Mouse (Mus musculus) T-helper 1 cell (primary cell): ENCODE measurements around the gene Emg1.

ENCODE experiments used
- in situ Hi-C: fragments of 300-600 bp; cut with MboI, MseI; formaldehyde crosslinking; loops from one replicate; pipeline ENCODE4 v1.15.1; 2025; ENCODE audit warnings: high pct_unique_total_duplicates

Emg1 gene

DNA sequence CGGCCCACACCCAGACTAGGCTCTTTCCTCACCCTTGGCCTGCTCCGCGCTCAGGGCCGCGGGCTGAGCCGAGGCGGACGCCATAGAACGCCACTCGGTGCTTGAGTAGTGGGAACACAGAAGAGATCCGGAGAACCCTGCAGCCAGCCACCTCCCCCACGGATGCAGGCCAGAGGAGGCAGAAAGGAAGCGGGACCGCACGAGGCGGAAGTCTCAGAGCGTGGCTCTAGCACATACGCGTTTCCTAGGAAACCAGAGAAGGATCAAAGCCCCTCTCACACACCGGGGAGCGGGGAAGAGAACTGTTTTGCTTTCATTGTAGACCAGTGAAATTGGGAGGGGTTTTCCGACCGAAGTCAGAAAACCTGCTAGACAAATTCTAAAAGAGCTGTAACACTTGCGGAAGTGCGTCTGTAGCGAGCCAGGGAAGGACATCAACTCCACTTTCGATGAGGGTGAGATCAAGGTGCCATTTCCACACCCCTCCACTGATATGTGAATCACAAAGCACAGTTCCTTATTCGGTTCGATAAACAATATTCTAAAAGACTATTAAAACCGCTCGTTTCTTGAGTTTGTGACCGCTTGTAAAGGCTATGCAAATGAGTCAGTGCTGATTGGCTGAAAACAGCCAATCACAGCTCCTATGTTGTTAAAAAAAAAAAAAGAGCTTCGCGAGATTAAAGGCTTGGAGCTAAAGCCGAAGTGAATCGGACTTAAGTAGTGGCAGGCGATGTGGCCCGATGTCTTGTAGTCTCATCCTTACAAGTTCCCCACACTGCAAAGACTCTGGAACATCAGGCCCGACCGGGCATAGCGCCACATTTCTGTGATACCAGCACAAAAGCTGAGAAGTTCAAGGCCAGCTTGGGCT lies 29.1 kb upstream of the Emg1 start, which contains the start of gene Grcc10:
TSS of gene Grcc10 (minus strand) at position 487 of the 874 bp plus-strand sequence.
- in situ Hi-C loops = no loop called here

GRCm38 (mm10) chr6:124740211-124740887 lies 28.4 kb upstream of the Emg1 start:
- in situ Hi-C loops = no loop called here

GRCm38 (mm10) chr6:124739231-124739796 lies 27.3 kb upstream of the Emg1 start:
- in situ Hi-C loops = no loop called here

- in situ Hi-C loops = no loop called here
Observed at GRCm38 (mm10) chr6:124738511-124739023, 26.6 kb upstream of the Emg1 start, which contains the start of gene Ptpn6. Ptpn6 (minus strand) TSS chr6:124738714.

- in situ Hi-C loops = no loop called here
Observed at GRCm38 (mm10) chr6:124737040-124737439, 25.1 kb upstream of the Emg1 start.

- in situ Hi-C loops = no loop called here
Observed at GRCm38 (mm10) chr6:124734417-124734816, 22.4 kb upstream of the Emg1 start.

GRCm38 (mm10) chr6:124732476-124733370 lies 20.7 kb upstream of the Emg1 start:
- in situ Hi-C loops = no loop called here

DNA sequence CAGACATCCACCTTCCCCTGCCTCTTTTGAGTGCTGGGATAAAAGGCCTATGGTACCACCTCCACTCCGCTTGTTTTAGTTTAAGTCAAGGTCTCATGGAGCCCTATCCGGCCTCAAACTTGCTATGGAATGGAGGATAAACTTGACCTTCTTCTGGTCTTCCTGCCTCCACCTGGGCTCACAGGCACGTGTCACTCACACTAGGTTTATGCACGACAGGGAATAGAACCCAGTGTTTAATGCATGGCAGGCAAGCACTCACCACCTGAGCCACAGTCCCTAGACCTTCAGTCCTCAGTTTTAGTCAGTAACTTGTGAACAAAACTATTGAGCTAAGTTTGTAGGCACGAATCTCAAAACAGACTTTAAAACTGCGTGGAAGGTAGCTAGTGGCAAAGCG lies 19.1 kb upstream of the Emg1 start:
- in situ Hi-C loops = no loop called here

DNA sequence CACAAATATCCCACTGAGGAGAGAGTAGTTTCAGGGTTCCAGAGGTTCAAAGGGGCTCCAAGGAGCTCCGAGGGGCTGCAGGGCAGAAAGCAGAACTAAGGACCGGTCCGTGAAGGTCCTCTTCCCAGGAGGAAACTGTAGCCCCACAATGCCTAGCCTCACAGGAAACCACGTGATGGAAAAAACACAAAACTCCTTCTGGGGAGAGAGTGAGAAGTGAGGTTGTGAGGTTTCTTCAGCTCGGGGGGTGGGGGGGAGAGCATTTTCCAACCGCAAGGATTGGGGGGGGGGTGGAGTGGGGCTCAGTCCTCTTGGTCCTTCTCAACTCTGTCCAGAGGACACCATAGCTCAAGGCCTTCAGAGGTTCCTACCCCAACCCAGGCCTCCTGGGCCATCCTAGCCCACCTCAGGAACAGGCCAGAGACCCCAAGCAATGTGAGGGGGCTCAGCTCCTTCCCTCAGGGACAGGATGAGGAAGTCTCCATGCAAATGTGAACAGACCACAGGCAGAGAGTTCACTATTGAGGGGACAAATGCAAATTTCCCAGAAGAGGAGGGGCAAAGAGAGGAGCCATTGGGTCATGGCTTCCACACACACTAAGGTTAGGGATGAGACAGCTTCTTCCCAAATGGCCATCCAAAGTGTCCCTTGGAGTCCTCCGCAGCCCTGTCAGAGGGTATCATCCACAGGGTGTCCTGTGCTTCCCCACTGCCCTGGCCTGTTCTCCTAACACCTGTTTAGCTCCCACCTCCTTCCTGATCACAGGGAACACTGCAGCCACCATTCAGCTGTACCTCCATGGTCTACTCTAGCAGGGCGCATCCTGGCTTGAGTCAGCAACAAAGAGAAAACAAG lies 18.1 kb upstream of the Emg1 start:
- in situ Hi-C loops = no loop called here

DNA sequence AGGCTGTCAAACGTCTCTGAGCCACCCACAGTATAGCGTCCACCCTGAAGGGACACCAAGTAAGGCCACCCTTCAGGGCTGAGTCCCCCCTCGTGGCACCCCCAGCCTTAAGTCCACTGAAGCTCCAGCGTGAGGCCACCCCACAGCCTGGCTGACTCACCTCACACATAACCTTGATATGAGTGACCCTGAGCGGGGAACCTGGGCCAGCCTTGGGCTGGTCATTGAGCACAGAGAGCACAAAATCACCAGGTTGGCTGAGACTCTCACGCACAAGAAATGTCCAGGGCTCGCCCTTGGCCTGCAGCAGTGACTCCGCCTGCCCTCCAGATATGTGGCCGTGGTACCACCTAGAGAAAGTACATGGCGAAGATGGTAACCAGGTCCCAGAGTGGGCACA lies 16.6 kb upstream of the Emg1 start:
- in situ Hi-C loops = no loop called here

GRCm38 (mm10) chr6:124724472-124724871 lies 12.5 kb upstream of the Emg1 start:
- in situ Hi-C loops = loop anchor here (25.0 kb wide), 1 partner anchor 1912 kb away; the partner anchor contains the start of genes Foxj2 and Slc2a3

- in situ Hi-C loops = loop anchor here (25.0 kb wide), 1 partner anchor 1911 kb away; the partner anchor contains the start of genes Foxj2 and Slc2a3
Observed at GRCm38 (mm10) chr6:124723541-124723940, 11.6 kb upstream of the Emg1 start.

DNA sequence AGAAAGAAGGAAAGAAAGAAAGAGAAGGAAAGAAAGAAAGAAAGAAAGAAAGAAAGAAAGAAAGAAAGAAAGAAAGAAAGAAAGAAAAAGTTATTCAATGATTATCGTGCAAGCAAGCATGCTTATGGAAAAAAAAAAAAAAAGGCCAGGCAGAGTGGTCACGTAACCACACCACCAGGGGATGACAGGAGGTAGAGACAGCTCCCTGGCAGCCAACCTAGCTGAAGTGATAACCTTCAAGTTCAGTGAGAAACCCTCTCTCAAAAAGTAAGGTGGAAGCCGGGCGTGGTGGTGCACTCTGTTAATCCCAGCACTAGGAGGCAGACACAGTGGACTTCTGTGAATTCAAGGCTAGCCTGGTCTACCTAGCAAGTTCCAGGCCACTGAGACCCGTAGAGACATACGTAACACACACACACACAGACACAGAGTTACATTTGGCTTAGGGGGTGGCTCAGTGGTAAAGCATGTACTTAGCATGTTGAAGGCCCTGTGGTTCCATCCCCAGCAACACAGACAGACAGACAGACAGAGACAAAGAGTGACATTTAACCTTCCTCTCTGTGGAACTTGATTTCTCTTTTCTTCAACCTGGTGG lies 11.0 kb upstream of the Emg1 start:
- in situ Hi-C loops = loop anchor here (25.0 kb wide), 1 partner anchor 1911 kb away; the partner anchor contains the start of genes Foxj2 and Slc2a3

DNA sequence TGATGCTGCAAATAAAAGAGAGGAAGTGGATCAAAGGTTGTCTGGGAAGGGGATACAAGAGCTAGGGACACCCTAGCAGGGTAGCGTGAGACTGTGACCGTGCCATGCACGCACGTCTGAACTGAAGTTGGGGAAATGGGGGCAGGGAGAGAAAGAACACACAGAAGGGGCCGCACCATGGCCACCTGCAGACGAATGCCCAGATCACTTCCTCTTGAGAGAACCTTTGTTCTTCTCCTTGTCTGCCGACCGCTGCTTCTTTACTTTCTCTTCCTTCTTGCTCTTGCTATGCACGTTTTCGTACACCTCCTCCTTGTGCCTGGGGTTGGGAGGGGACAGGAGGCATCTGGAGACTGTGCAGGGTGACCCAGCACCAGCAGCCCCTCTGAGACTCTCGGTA lies 8.9 kb upstream of the Emg1 start:
- in situ Hi-C loops = loop anchor here (25.0 kb wide), 1 partner anchor 1909 kb away; the partner anchor contains the start of genes Foxj2 and Slc2a3

GRCm38 (mm10) chr6:124719354-124719978 lies 7.5 kb upstream of the Emg1 start:
- in situ Hi-C loops = loop anchor here (25.0 kb wide), 1 partner anchor 1907 kb away; the partner anchor contains the start of genes Foxj2 and Slc2a3

DNA sequence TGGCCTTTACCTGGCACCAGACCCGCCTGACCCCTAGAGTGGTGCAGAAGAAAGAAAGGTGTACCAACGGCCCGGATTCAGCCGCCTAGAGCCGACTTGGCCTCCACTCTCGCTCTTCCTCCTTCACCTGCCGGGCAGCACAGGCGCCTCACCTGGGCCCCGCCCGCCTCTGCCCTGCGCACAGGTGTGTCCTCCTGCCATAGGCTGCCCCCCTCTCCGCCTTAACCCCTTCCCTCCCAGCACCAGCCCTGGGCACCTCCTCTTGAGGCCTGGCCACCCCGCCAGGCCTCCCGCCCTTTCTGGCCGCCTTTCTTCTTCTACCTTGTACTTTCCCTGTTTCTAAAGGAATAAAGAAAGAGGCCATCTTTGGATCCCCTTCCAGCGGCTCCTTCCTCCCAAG lies 6.7 kb upstream of the Emg1 start:
- in situ Hi-C loops = loop anchor here (25.0 kb wide), 1 partner anchor 1906 kb away; the partner anchor contains the start of genes Foxj2 and Slc2a3

DNA sequence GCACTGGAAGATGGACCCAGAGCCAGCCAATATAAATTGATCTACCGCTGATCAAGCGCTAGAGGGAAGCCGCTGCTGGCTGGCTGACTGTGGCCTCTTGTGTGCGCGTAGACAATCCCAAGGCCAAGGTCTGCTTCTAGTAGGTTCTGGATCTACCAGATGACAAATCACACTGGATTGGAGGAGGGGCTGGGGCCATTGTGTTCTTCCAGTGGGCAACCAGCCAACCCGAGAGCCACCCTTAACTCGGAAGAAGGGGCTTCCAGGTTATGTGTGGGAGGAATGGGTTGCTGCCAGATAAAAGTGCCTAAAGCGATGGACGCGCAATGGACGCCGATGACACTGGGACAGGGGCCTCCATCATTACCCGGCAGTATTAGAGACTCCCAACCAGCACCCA lies 6.0 kb upstream of the Emg1 start:
- in situ Hi-C loops = loop anchor here (25.0 kb wide), 1 partner anchor 1906 kb away; the partner anchor contains the start of genes Foxj2 and Slc2a3

GRCm38 (mm10) chr6:124716864-124717490 lies 5.0 kb upstream of the Emg1 start:
- in situ Hi-C loops = loop anchor here (25.0 kb wide), 1 partner anchor 1905 kb away; the partner anchor contains the start of genes Foxj2 and Slc2a3
